Mouse (Mus musculus) forebrain, embryonic 12.5 days (tissue): ENCODE results near the gene Yjefn3. TPM values are rescaled to one million over a fixed set of nuclear protein-coding genes. Genes with fewer than 3 reads are reported as not detected.

ENCODE experiments used
- ATAC-seq: fragments of 200-750 bp; cut with Nextera tagmentation; 2 replicates; pipeline ENCODE4 v1.8.0; 2017; ENCODE audit warnings: moderate TSS enrichment; ENCODE audit not compliant: low FRiP score
- H3K27ac ChIP-seq: fragments of 300-500 bp; sonication (generic); 2 replicates; pipeline ENCODE4 v1.5.1; 2016; ENCODE audit warnings: mild to moderate bottlenecking
- H3K27me3 ChIP-seq: fragments of 300-500 bp; sonication (generic); 2 replicates; pipeline ENCODE4 v1.6.1; 2016; ENCODE audit warnings: mild to moderate bottlenecking
- H3K36me3 ChIP-seq: fragments of 300-500 bp; sonication (generic); replicated peaks from 2 replicates; pipeline ENCODE4 v1.6.1; 2016; ENCODE audit warnings: mild to moderate bottlenecking
- H3K4me1 ChIP-seq: fragments of 300-500 bp; sonication (generic); 2 replicates; pipeline ENCODE4 v1.6.1; 2016
- H3K4me2 ChIP-seq: fragments of 300-500 bp; sonication (generic); 2 replicates; pipeline ENCODE4 v1.6.1; 2016; ENCODE audit warnings: mild to moderate bottlenecking, moderate library complexity
- H3K4me3 ChIP-seq: fragments of 300-500 bp; sonication (generic); replicated peaks from 2 replicates; pipeline ENCODE4 v1.5.1; 2016; ENCODE audit warnings: mild to moderate bottlenecking
- H3K9ac ChIP-seq: fragments of 300-500 bp; sonication (generic); 2 replicates; pipeline ENCODE4 v1.6.1; 2016; ENCODE audit warnings: mild to moderate bottlenecking
- H3K9me3 ChIP-seq: fragments of 300-500 bp; sonication (generic); 2 replicates; pipeline ENCODE4 v1.6.1; 2016
- WGBS: fragments of 180-500 bp; shearing (Covaris S2); methylation state at CpG from one replicate; pipeline ENCODE4 v1.1.7; 2016; 5-methylcytosine and 5-hydroxymethylcytosine counted together
- polyA plus RNA-seq: library from polyadenylated mRNA; unstranded; fragments of >200 nt; fragmentation: Nextera tagmentation; extraction: Ambion mirVana; gene quantifications from 2 replicates; pipeline ENCODE4 v1.2.1, GENCODE M21; 2016

The Yjefn3 gene
- polyA plus RNA-seq, 1 experiment from 2014 or later = 9.8 TPM

GRCm38 (mm10) chr8:69848951-69849350 is 53.6 kb downstream of the Yjefn3 start:
- Histone ChIP-seq H3K4me1 (no peaks in the 10 kb centered on the region), H3K4me3 (no peak overlapping the region), H3K27ac (no peak overlapping the region), H3K9me3 (no peaks in the 10 kb centered on the region), H3K9ac (no peak overlapping the region), H3K36me3 (peaks cover 9% of the 10 kb centered on the region; the same call in 1 of the 2 replicates), H3K4me2 (no peak overlapping the region), H3K27me3 (no peaks in the 10 kb centered on the region)
- WGBS = 93% methylated on average over 8 of the region's 8 CpGs
- no peak for ATAC-seq

GRCm38 (mm10) chr8:69847167-69848065 is 55.1 kb downstream of the Yjefn3 start:
- H3K9ac ChIP-seq = no peak overlapping the region
- no peak for ATAC-seq
- H3K4me3 ChIP-seq = no peak overlapping the region
- H3K9me3 ChIP-seq = no peaks in the 10 kb centered on the region
- no peaks in the 10 kb centered on the region for H3K4me1 ChIP-seq
- H3K27ac ChIP-seq = no peak overlapping the region
- WGBS = 75% methylated on average over 3 of the region's 3 CpGs
- peaks cover 7% of the 10 kb centered on the region; the same call in 1 of the 2 replicates for H3K36me3 ChIP-seq
- no peak overlapping the region for H3K4me2 ChIP-seq
- H3K27me3 ChIP-seq = no peaks in the 10 kb centered on the region

Other genes starting within 250 kb of the Yjefn3 start
- 2.3 and 2.4 TPM in 2 replicates for gene Zfp964, start 248.2 kb downstream of the Yjefn3 start, polyA plus RNA-seq
- gene Zfp869, start 192.0 kb downstream of the Yjefn3 start, polyA plus RNA-seq = 32.1 and 32.3 TPM in 2 replicates
- 7.7 and 7.8 TPM in 2 replicates for gene Zfp963, start 152.7 kb downstream of the Yjefn3 start, polyA plus RNA-seq
- 0.42 TPM in 1 of 2 replicates, not detected in the other for gene Gm20422, start 127.8 kb downstream of the Yjefn3 start, polyA plus RNA-seq
- 53.5 and 55.3 TPM in 2 replicates for gene Atp13a1, start 111.5 kb downstream of the Yjefn3 start, polyA plus RNA-seq
- 42.3 and 43.1 TPM in 2 replicates for gene Zfp866, start 111.5 kb downstream of the Yjefn3 start, polyA plus RNA-seq
- gene Gmip, start 94.0 kb downstream of the Yjefn3 start, polyA plus RNA-seq = 17.2 and 17.3 TPM in 2 replicates
- gene Lpar2, start 80.3 kb downstream of the Yjefn3 start, polyA plus RNA-seq = 0.83 and 1.1 TPM in 2 replicates
- gene Pbx4, start 70.2 kb downstream of the Yjefn3 start, polyA plus RNA-seq = 51.2 and 54.0 TPM in 2 replicates
- gene Cilp2, start 15.0 kb downstream of the Yjefn3 start, polyA plus RNA-seq = 0.77 and 1.1 TPM in 2 replicates
- gene Tssk6, start 528 bp downstream of the Yjefn3 start, polyA plus RNA-seq = 4.2 and 4.3 TPM in 2 replicates
- gene Ndufa13, start 154 bp downstream of the Yjefn3 start, polyA plus RNA-seq = 165 and 168 TPM in 2 replicates
- gene Gatad2a, start 93.7 kb upstream of the Yjefn3 start, polyA plus RNA-seq = 47.5 and 48.7 TPM in 2 replicates
- gene Mau2, start 140.0 kb upstream of the Yjefn3 start, polyA plus RNA-seq = 67.6 and 70.1 TPM in 2 replicates
- 53.8 and 55.7 TPM in 2 replicates for gene Sugp1, start 140.1 kb upstream of the Yjefn3 start, polyA plus RNA-seq
- 1.3 TPM in 2 replicates for gene Tm6sf2, start 170.2 kb upstream of the Yjefn3 start, polyA plus RNA-seq
- 0.06 and 0.19 TPM in 2 replicates for gene Hapln4, start 180.7 kb upstream of the Yjefn3 start, polyA plus RNA-seq
- gene Ncan, start 218.2 kb upstream of the Yjefn3 start, polyA plus RNA-seq = 84.2 and 104 TPM in 2 replicates
- 27.8 and 28.3 TPM in 2 replicates for gene Nr2c2ap, start 228.6 kb upstream of the Yjefn3 start, polyA plus RNA-seq
- gene Rfxank, start 236.4 kb upstream of the Yjefn3 start, polyA plus RNA-seq = 14.3 and 16.7 TPM in 2 replicates
- gene Borcs8, start 236.8 kb upstream of the Yjefn3 start, polyA plus RNA-seq = 35.0 and 36.1 TPM in 2 replicates
- gene Mef2b, start 237.0 kb upstream of the Yjefn3 start, polyA plus RNA-seq = 1.6 and 2.5 TPM in 2 replicates